Mouse (Mus musculus) myocyte (in vitro differentiated cells): ENCODE results near the gene Wnt10b. TPM values are rescaled to one million over a fixed set of nuclear protein-coding genes. Genes with fewer than 3 reads are reported as not detected.

ENCODE experiments used
- H3K27me3 ChIP-seq: one replicate; pipeline ENCODE4 v1.6.1; 2011; ENCODE audit not compliant: control insufficient read depth, insufficient read depth, insufficient read length
- H3K36me3 ChIP-seq: one replicate; pipeline ENCODE4 v1.6.1; 2011; ENCODE audit not compliant: control insufficient read depth, insufficient read depth
- H3K4me2 ChIP-seq: one replicate; pipeline ENCODE4 v1.6.1; 2011; ENCODE audit warnings: low read depth, control low read depth
- H3K4me3 ChIP-seq: one replicate; pipeline ENCODE4 v1.5.1; 2011; ENCODE audit warnings: mild to moderate bottlenecking, control low read depth, moderate library complexity
- H3K79me2 ChIP-seq: one replicate; pipeline ENCODE4 v1.6.1; 2011; ENCODE audit not compliant: control insufficient read depth, insufficient read depth
- H3ac ChIP-seq: one replicate; pipeline ENCODE4 v1.6.1; 2011; ENCODE audit not compliant: control insufficient read depth, insufficient read length
- CEBPB ChIP-seq: IDR thresholded peaks from 2 replicates; pipeline ENCODE4 v1.6.1; 2011; ENCODE audit warnings: mild to moderate bottlenecking, moderate library complexity; ENCODE audit not compliant: poor library complexity, insufficient read depth, severe bottlenecking
- E2F4 ChIP-seq: IDR thresholded peaks from one replicate; pipeline ENCODE4 v1.6.1; 2011; ENCODE audit warnings: mild to moderate bottlenecking, control low read depth, moderate library complexity; ENCODE audit not compliant: insufficient read depth
- MAX ChIP-seq: IDR thresholded peaks from one replicate; pipeline ENCODE4 v1.6.1; 2011; ENCODE audit warnings: low read depth, mild to moderate bottlenecking, control low read depth
- MYOD1 ChIP-seq, 3 experiments: IDR thresholded peaks; one replicate each; pipeline ENCODE4 v1.6.1; 2011; ENCODE audit warnings: control low read depth in 2 of 3, low read depth in 2 of 3, mild to moderate bottlenecking in 2 of 3, moderate library complexity in 1 of 3; ENCODE audit not compliant: insufficient read length in 2 of 3, control insufficient read depth in 1 of 3
- MYOG ChIP-seq, 3 experiments: IDR thresholded peaks; one replicate each; pipeline ENCODE4 v1.6.1; 2011; ENCODE audit warnings: control low read depth in 2 of 3, low read depth in 2 of 3, mild to moderate bottlenecking in 2 of 3; ENCODE audit not compliant: insufficient read length in 2 of 3, control insufficient read depth in 1 of 3, insufficient read depth in 1 of 3
- POLR2A ChIP-seq: IDR thresholded peaks from one replicate; pipeline ENCODE4 v1.6.1; 2011; ENCODE audit warnings: low read depth, mild to moderate bottlenecking, control low read depth, moderate library complexity; ENCODE audit not compliant: insufficient read length
- POLR2AphosphoS2 ChIP-seq: IDR thresholded peaks from one replicate; pipeline ENCODE4 v1.6.1; 2011; ENCODE audit warnings: low read depth, control low read depth; ENCODE audit not compliant: insufficient read length
- REST ChIP-seq: IDR thresholded peaks from one replicate; pipeline ENCODE4 v1.6.1; 2011; ENCODE audit warnings: mild to moderate bottlenecking, control low read depth, moderate library complexity; ENCODE audit not compliant: insufficient read depth, insufficient read length
- SRF ChIP-seq: IDR thresholded peaks from one replicate; pipeline ENCODE4 v1.6.1; 2011; ENCODE audit warnings: low read depth; ENCODE audit not compliant: control insufficient read depth, insufficient read length
- TCF12 ChIP-seq: IDR thresholded peaks from one replicate; pipeline ENCODE4 v1.6.1; 2011; ENCODE audit warnings: mild to moderate bottlenecking, control low read depth; ENCODE audit not compliant: poor library complexity, insufficient read depth, severe bottlenecking
- TCF3 ChIP-seq: IDR thresholded peaks from one replicate; pipeline ENCODE4 v1.6.1; 2011; ENCODE audit warnings: low read depth, control low read depth; ENCODE audit not compliant: insufficient read length
- USF1 ChIP-seq: IDR thresholded peaks from one replicate; pipeline ENCODE4 v1.6.1; 2011; ENCODE audit warnings: low read depth, mild to moderate bottlenecking, control low read depth, moderate library complexity
- polyA plus RNA-seq: library from polyadenylated mRNA; unstranded; fragments of >200 nt; fragmentation: generic; extraction: Trizol; gene quantifications from one replicate; pipeline ENCODE4 v1.2.1, GENCODE M21; 2012; ENCODE audit warnings: missing spikeins

Gene Wnt10b
- polyA plus RNA-seq, 1 experiment, result 3.3 TPM

- peaks cover 55% of the 10 kb centered on the region for H3K27me3 ChIP-seq
- TF ChIP-seq TCF3, result no peak
- peak in 1 of 3 experiments; percentile 23 for TF ChIP-seq MYOD1 (IDR thresholded peaks at IDR 0.05; ENCODE audit: control insufficient read depth in 1 of 3, insufficient read length in 2 of 3, low read depth in 2 of 3)
- H3ac ChIP-seq, result no peak overlapping the region
- no peaks in the 10 kb centered on the region for H3K79me2 ChIP-seq
- no peaks in the 10 kb centered on the region for H3K36me3 ChIP-seq
- H3K4me3 ChIP-seq, result no peak overlapping the region
- H3K4me2 ChIP-seq, result peak overlapping the region; percentile 54
Observed at GRCm38 (mm10) chr15:98791221-98791620, 13.3 kb upstream of the Wnt10b start.

- peak overlapping the region; percentile 54 for H3K4me2 ChIP-seq
- H3ac ChIP-seq, result no peak overlapping the region
- H3K79me2 ChIP-seq, result no peaks in the 10 kb centered on the region
- H3K36me3 ChIP-seq, result no peaks in the 10 kb centered on the region
- peaks cover 54% of the 10 kb centered on the region for H3K27me3 ChIP-seq
- TF ChIP-seq POLR2A (no peak), SRF (no peak), MYOG (IDR thresholded peaks at IDR 0.05; ENCODE audit: control insufficient read depth in 1 of 3, insufficient read depth in 1 of 3, insufficient read length in 2 of 3, low read depth in 2 of 3) (peak in 1 of 3 experiments; percentile 61), MYOD1 (IDR thresholded peaks at IDR 0.05; ENCODE audit: control insufficient read depth in 1 of 3, insufficient read length in 2 of 3, low read depth in 2 of 3) (peak in 2 of 3 experiments; percentile 38 to 49), TCF3 (no peak), USF1 (no peak), REST (no peak), E2F4 (no peak), MAX (no peak), CEBPB (no peak)
- H3K4me3 ChIP-seq, result no peak overlapping the region
Observed at GRCm38 (mm10) chr15:98790761-98791160, 12.8 kb upstream of the Wnt10b start.

GRCm38 (mm10) chr15:98789661-98790535, 11.9 kb upstream of the Wnt10b start, which contains the start of gene Wnt1:
Wnt1 (plus strand) TSS chr15:98789857.
- Histone ChIP-seq H3K79me2 (no peaks in the 10 kb centered on the region), H3K36me3 (no peaks in the 10 kb centered on the region), H3K27me3 (peaks cover 48% of the 10 kb centered on the region), H3ac (no peak within 1 kb of the TSS), H3K4me3 (no peak within 1 kb of the TSS), H3K4me2 (peak within 1 kb of the TSS; percentile 54)
- TF ChIP-seq SRF (no peak), POLR2A (no peak), MYOG (IDR thresholded peaks at IDR 0.05; ENCODE audit: control insufficient read depth in 1 of 3, insufficient read depth in 1 of 3, insufficient read length in 2 of 3, low read depth in 2 of 3) (peak in 1 of 3 experiments; percentile 18), MYOD1 (IDR thresholded peaks at IDR 0.05; ENCODE audit: control insufficient read depth in 1 of 3, insufficient read length in 2 of 3, low read depth in 2 of 3) (peak in 1 of 3 experiments; percentile 36), CEBPB (no peak), TCF12 (no peak), USF1 (no peak), POLR2AphosphoS2 (no peak)

- TF ChIP-seq POLR2AphosphoS2, result no peak
- peak in 2 of 3 experiments; percentile 19 to 26 for TF ChIP-seq MYOD1 (IDR thresholded peaks at IDR 0.05; ENCODE audit: control insufficient read depth in 1 of 3, insufficient read length in 2 of 3, low read depth in 2 of 3)
Observed at GRCm38 (mm10) chr15:98788972-98789660, 11.2 kb upstream of the Wnt10b start.

GRCm38 (mm10) chr15:98787930-98788329, 10.0 kb upstream of the Wnt10b start:
- Histone ChIP-seq H3K27me3 (peaks cover 43% of the 10 kb centered on the region), H3K36me3 (no peaks in the 10 kb centered on the region), H3K4me3 (no peak overlapping the region), H3ac (no peak overlapping the region), H3K4me2 (no peak overlapping the region), H3K79me2 (no peaks in the 10 kb centered on the region)
- no peak for TF ChIP-seq MYOG (IDR thresholded peaks at IDR 0.05; ENCODE audit: control insufficient read depth in 1 of 3, insufficient read depth in 1 of 3, insufficient read length in 2 of 3, low read depth in 2 of 3)
- no peak for TF ChIP-seq TCF3
- no peak for TF ChIP-seq TCF12
- no peak for TF ChIP-seq MYOD1 (IDR thresholded peaks at IDR 0.05; ENCODE audit: control insufficient read depth in 1 of 3, insufficient read length in 2 of 3, low read depth in 2 of 3)
- no peak for TF ChIP-seq CEBPB
- no peak for TF ChIP-seq SRF
- no peak for TF ChIP-seq MAX
- no peak for TF ChIP-seq USF1
- no peak for TF ChIP-seq REST

More at GRCm38 (mm10) chr15:98788972-98789660, 11.2 kb upstream of the Wnt10b start:
- Histone ChIP-seq H3K4me2 (peak overlapping the region; percentile 46), H3ac (no peak overlapping the region), H3K36me3 (no peaks in the 10 kb centered on the region), H3K79me2 (no peaks in the 10 kb centered on the region), H3K4me3 (no peak overlapping the region), H3K27me3 (peaks cover 48% of the 10 kb centered on the region)
